Mouse (Mus musculus): Measurements from ENCODE around the gene Sh2d7.

Sh2d7 gene

GRCm38 (mm10) chr9:54538684-54539083 lies at the start of gene Sh2d7:
Gene Sh2d7, plus strand, starts transcription at chr9:54538984.
- DNase-seq (ENCODE audit: low spot score in 2 of 2) = no peak

- DNase-seq (ENCODE audit: low spot score in 2 of 2) = no peak
Observed at GRCm38 (mm10) chr9:54489599-54489998, 49.2 kb upstream of the Sh2d7 start.

GRCm38 (mm10) chr9:54490431-54490830 lies 48.4 kb upstream of the Sh2d7 start:
- no peak for DNase-seq (ENCODE audit: low spot score in 2 of 2)

- DNase-seq (ENCODE audit: low spot score in 2 of 2) = no peak
Observed at GRCm38 (mm10) chr9:54499291-54499690, 39.5 kb upstream of the Sh2d7 start.

DNA sequence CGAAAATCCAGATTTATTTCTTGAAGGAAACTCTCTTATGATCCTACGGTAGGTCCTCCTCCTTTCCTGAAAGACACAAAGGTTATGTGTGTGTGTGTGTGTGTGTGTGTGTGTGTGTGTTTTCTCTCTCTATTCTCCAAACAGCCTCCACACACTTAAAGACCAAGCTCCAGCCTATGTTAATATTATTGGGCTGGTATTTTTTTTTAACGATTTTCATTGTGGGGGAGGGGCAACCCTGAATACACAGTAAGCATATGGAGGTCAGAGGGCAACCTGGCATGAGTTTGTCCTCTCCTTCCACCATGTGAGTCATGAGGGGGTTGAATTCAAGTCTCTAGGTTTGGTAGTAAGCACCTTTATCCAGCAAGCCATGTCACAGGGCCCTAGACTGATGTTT lies 39.0 kb upstream of the Sh2d7 start:
- no peak for DNase-seq (ENCODE audit: low spot score in 2 of 2)

DNA sequence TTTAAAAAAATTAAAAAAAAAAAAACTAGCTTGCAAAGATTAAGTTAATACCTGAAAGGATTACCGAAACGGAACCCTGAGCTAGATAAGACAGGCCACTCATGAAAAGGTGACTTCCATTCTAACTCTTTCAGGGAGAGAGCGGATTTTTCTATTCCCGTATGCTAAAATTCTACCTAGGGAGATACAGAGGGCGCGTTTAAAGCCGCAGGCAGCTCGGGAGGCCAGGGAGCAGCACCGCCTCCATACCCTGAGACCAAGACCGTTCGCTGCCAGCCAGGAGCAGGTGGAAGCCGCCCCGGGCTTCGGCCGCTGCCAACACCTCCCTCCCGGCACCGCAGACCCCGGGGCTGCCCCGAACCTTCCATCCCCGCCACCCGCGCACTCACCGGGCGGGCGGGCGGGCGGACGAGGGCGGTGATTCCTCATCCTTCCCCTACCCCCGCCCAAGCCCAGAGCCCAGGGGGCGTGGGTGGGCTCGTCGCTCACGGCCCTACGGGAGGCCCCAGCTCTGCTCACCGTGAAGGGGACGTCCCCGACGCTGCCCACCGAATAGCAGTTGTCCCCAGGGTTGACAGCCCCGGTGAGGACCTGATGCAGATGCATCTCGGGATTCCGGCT lies 37.8 kb upstream of the Sh2d7 start:
- peak; percentile 38 to 42 for DNase-seq (ENCODE audit: low spot score in 2 of 2)

DNA sequence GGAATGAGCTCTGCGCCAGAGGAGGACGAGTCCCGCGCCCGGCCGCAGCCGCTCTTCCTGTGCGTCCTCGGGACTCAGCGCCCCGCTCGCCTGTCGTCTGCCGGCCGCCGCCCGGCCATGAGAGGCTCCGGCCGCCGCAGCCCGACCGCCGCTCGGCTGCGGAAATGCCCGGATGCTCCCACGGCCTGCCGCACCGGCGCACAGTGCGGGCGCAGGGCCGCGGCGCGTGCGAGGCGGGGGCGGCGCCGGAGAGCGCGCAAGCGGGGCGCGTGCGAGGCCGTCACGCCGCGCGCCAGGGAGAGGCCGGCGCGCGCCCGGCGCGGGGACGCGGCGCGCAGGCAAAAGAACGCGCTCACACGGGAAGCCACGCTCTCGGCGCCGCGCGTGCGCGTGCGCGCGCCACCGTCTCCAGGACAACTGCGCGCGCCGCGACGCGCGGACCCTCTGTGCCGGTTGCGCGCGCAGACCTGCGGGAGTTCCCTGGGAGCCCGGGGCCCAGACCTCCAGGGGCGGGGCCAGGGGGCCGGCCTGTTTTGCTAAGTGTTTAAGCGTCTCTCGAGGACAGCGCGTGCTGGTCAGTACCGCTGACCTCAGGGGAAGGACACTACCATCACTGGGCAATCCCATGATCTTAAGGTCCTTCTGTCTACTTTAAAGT lies 37.2 kb upstream of the Sh2d7 start, which contains the start of gene Dmxl2:
TSS of gene Dmxl2 (minus strand) at position 174 of the 658 bp plus-strand sequence.
- DNase-seq (ENCODE audit: low spot score in 2 of 2) = peak; percentile 70 to 84

DNA sequence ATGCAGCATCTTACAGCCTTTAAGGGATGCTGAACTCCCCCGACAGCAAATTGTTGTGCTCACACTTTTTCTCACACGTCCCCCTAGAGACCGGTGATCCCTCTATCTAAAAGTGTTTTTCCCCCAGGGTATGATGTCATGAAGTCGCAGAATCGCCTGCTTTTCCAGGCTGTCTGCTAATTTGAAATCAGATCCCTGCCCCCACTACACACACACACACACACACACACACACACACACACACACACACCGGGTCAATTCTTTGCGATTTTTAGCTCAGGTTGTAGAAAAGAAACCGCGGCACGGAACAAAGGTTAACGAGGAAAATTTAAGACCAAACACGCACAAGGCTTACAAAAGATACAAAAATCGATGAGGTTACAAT lies 36.7 kb upstream of the Sh2d7 start:
- no peak for DNase-seq (ENCODE audit: low spot score in 2 of 2)

DNA sequence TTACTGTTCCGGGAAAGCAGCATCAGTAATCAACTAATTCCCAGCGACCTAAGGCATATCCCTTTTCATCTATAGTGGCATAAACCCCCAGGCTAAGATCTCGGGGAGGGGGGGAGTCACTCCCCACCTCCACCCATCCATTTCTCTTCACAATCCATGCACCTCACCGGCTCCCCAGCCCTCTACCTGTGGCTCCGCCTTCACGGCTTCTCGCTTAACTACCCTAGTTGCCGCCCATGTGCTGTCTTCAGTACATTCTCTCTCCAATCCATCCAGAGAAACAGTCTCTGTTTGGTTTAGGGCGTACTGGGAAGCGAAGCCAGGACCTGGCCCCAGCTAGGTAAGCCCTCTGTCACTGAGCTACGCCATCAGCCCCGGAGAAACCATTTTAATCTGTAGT lies 35.9 kb upstream of the Sh2d7 start:
- no peak for DNase-seq (ENCODE audit: low spot score in 2 of 2)

DNA sequence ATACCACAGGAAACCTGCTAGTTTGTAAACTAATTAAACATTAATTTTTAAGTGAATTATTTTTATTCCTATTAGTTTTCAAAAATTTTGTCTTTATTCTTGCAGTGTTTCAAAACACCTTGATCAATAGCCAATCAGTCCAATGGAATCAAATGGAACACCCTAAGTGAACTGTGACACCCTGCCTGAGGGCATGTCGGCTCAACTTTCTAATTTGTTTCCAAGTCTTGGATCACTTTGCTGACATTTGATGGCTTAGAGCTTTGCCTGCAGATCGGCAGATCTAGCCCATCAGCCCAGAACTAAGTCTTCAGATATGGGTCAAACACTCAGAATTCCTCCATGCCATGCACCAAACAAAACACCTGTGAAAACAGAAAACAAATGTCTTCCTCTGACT lies 22.8 kb upstream of the Sh2d7 start:
- no peak for DNase-seq (ENCODE audit: low spot score in 2 of 2)

GRCm38 (mm10) chr9:54518921-54519320 lies 19.9 kb upstream of the Sh2d7 start:
- peak; percentile 64 to 69 for DNase-seq (ENCODE audit: low spot score in 2 of 2)

DNA sequence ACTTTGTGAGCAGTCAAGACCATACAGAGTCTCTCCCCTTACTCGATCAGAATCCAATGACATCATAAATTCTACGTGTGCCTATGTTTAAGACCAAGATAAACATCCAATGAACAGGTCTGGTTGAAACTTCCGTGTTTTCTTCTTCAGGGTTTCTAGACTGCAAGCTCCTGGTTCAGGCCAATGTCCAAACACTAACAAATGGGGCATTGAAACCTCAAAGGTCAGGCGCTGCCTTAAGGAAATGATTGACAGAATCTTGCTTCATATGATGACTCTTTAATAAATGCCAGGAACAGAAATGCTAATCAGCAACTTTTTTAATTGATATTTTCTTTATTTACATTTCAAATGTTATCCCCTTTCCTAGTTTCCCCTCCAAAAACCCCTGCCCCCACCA lies 18.5 kb upstream of the Sh2d7 start:
- no peak for DNase-seq (ENCODE audit: low spot score in 2 of 2)

- DNase-seq (ENCODE audit: low spot score in 2 of 2) = no peak
Observed at GRCm38 (mm10) chr9:54527694-54528093, 11.1 kb upstream of the Sh2d7 start.

DNA sequence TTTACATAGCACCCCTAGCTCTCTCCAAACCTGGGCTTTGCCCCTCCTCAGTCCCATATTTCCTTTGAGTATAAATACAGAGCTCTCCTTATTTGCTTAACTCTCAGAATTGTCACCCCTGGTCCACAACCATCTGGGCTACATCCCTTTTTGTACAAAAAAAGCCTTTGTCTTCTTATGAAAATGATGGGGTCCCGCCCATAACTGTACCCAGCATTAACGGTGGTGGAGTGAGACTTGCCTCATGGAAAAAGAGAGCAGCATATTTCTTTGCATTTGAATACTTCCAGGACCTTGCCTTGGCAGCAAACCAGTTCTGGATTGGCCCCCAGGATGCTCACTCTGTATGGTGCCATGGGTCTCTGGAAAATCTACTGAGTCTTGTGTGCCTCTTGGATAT lies 8.8 kb upstream of the Sh2d7 start:
- no peak for DNase-seq (ENCODE audit: low spot score in 2 of 2)

DNA sequence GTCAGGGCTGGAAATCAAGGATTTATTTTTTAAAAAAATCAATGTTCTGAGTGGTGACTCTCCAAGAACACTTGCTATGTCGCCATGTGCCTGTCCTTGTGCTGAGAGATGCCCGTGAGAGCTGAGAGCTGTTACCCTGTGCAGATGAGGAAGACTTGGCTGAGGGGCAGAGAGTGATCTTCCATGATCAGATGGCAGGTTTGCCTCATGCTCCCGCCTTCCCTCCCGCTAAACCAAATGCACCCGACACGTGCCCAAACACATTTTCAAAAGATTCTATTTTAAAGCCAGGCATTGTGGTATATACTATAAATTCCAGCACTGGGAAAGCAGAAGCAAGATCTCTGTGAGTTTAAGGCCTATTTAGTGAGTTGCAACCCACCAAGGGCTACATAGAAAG lies 7.9 kb upstream of the Sh2d7 start:
- DNase-seq (ENCODE audit: low spot score in 2 of 2) = no peak

- no peak for DNase-seq (ENCODE audit: low spot score in 2 of 2)
Observed at GRCm38 (mm10) chr9:54531421-54531820, 7.4 kb upstream of the Sh2d7 start.

- DNase-seq (ENCODE audit: low spot score in 2 of 2) = no peak
Observed at GRCm38 (mm10) chr9:54532926-54533325, 5.9 kb upstream of the Sh2d7 start.

DNA sequence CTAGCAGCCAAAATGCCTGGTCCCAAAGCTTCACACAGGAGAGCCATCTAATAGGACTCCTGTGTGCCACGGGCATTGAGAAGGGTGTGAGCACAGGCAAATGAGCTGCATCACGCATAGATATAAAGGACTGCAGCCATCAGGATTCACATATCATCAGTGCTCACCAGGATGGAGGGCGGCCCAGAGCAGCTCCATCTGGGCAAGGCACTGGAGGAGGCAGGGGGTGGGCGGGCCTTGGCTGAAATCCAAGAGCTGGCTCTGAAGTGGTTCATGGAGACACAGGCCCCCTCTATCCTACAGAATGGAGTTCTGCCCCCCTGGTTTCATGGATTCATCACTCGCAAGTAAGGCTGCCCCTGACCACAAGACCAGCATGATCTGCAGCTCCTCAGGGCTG lies 4.8 kb upstream of the Sh2d7 start:
- DNase-seq (ENCODE audit: low spot score in 2 of 2) = peak; percentile 74 to 75

DNA sequence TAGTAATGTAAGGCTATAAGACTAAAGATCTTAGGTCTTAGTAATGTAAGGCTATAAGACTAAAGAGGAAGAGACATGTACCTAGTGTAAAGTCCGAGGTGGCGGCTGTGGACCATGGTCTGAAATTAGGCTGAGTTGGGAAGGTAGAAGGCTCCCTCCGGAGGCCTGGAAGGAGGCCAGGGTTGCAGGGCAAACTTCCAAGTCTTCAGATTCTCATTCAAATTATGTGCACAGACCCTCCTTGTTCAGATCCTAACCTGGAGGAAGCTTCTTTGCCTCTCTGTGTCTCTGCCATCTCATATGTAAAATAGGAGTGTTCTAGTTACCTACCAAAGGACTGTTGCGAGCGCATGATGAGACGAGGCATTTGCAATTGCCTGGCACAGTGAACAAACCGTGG lies 2.5 kb upstream of the Sh2d7 start:
- DNase-seq (ENCODE audit: low spot score in 2 of 2) = no peak

DNA sequence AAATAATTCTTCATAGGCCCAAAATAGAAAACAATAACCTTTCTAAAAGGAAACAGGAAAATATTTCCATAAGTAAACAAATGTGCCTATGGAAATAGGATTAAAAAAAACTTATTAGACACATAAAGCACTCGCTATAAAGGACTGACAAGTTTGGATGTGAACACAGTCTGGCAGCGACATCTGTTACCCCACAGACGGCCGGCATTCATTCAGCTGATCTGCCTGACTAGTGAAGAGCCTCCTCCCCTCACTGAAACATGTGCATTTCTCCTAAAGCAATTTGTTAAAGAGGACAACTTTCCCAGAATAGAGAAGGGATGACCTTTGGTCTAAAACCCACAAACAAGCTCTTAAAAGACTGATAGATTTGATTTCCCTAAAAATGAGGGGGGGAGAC lies 1.8 kb upstream of the Sh2d7 start:
- DNase-seq (ENCODE audit: low spot score in 2 of 2) = peak in 1 of 2 experiments; percentile 53

GRCm38 (mm10) chr9:54537480-54537879 lies 1.3 kb upstream of the Sh2d7 start:
- no peak for DNase-seq (ENCODE audit: low spot score in 2 of 2)

- no peak for DNase-seq (ENCODE audit: low spot score in 2 of 2)
Observed at GRCm38 (mm10) chr9:54538244-54538643, 540 bp upstream of the Sh2d7 start.

GRCm38 (mm10) chr9:54540801-54541200 lies 2.0 kb downstream of the Sh2d7 start:
- no peak for DNase-seq (ENCODE audit: low spot score in 2 of 2)

Measured in right cerebral cortex, adult 2 months (tissue).